Mouse (Mus musculus): ENCODE measurements around the gene Gjc2.

Gene Gjc2

DNA sequence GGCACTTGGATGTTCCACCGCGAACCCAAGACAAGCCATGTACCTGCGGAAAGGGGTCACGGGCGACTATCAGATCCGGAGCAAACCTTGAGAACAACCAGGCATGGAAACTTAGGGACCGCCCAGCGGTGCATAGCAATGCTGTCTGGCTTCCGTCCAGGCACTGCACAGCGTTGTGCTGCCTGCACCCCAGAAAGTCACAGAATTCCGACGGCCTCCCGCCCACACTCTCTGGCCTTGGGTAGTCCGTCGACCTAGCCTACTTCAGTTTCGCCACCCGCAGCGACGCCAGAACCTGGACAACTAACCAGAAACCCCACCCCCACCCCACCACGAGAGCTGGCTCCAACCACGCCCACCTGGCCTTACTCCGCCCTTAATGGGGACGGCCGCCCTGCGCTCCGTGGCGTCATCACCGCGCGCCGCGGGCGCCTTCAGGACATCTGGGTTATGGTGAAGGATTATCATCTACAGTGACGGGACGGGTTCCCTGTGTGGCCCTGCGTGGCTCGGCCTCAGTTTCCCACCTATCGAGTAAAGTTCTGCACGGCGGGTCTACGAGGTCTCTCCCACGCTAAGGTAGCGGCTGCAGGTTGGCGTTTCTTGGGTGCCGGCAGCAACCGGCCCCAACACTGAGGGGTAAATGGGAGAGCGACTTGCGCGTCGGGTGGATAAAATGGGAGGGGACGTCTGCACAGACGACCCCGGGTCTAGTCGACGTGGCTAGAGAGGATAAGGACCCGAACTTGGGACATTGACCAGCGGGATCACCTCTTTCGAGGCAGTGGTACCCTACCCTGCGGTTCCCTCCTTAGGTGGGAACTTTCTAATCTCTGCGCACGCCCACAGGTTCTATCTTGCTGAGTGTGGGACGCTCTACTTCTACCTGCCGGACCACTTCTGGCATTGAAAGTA, 19.3 kb upstream of the Gjc2 start, which contains the start of gene Mrpl55:
TSS of gene Mrpl55 (plus strand) at position 406 of the 915 bp plus-strand sequence.
- peak; percentile 95 for DNase-seq

DNA sequence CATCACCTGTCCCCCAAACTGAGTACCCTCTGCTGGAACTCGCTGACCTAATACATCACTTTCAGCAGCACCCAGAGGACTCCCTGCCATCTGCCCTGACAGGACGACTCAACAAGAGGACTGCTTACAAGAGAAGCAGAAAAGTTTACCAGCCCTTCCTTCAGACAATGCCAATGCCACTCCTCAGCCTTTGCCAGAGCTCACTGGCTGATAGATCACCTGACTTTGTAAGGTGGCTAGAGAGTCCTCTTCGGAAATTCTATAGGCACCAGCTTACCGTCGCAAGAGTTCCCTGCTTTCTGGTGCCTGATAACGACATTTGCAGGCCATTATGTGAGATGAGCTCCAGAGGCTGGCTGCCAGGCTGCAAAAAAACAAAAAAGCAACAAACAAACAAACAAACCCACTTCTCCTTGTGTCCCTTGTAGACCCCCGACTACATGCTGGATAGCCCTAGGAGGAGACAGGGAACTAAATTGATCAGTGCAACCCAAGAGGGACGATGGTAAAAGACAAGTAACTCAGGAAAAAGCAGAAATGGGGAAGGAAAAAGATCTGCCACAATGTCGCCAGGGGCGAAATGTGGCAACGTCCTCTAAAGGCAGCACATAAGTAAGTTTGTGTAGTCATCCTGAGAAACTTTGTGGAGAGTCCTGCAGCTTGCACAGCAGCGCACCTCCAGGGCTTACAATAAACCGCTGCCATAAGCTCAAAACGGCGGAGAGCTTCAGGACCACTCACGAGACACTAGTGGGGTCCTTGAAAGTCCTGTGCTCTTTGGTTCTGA, 18.4 kb upstream of the Gjc2 start:
- no peak for DNase-seq

DNA sequence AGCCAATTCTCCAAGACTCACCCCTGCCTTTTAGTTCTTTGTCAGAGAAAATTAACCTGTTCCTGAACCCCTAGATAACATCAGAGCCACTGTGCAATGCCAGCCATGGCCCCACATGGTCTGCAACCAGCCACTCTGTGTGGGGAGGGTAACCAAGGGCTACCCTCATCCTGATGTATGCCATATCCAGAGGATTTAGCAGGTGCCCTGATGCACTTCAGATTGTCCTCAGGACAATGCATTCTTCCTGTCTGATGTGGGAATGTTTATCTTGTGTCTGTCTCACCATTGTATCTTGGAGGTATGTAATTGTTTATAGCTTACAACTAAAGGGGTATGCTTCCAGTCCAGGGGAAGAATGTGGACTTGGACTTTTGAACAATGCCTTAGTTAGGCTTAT, 13.2 kb upstream of the Gjc2 start:
- no peak for DNase-seq

DNA sequence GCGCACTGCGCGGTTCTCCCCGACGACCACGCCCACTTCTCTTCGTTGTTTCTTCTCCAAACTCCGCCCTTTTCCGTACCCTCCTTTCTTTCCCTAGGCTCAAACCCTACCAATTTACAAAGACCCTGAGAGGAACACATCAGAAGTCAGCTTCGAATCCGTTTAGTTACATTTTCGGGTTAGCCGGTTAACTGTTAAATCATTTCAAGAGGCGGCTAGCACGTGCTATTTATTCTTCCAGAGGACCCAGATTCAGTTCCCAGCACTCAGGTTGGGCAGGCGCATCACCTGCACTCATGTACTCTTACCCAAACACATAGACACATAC, 9.0 kb upstream of the Gjc2 start, which contains the start of gene Guk1:
TSS of gene Guk1 (minus strand) at position 154 of the 328 bp plus-strand sequence.
- no peak for DNase-seq

DNA sequence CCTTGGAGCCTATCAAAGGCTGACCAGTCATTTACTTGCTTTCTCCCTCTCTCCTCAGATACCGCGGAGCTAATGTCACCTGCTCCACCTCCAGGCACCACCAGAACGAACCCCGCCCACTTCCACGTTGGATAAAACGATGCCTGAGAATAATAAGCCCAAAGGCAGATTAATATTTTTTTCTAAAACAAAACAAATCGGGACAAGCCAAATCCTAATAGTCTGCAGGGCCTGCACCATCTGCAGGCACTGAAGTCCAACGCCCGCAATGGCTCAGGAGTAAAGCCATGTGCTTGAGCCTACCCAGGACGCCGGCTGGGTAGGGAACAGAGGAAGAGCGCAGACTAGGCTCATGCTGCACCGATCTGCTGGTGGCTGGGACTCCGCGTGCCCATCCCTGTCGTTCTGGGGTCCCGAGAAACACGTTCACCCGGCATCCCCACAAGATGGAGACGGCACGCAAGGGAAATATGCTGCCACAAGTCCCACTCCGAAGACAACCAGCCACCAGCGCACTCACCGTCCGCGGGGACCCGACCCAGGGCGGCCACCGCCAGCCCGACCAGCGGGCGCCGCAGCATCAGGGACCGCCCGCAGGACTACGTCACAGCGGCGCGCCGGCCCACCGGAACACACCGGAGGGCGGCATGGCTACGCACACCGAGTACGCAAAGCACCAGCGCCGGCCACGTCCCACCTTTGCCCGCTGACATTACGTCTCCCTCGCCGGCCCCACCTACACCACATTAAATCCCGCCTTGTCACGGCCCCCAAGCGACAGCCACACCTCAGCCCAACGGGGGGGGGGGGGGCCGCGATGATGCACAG, 8.4 kb upstream of the Gjc2 start:
- DNase-seq, result peak; percentile 91

DNA sequence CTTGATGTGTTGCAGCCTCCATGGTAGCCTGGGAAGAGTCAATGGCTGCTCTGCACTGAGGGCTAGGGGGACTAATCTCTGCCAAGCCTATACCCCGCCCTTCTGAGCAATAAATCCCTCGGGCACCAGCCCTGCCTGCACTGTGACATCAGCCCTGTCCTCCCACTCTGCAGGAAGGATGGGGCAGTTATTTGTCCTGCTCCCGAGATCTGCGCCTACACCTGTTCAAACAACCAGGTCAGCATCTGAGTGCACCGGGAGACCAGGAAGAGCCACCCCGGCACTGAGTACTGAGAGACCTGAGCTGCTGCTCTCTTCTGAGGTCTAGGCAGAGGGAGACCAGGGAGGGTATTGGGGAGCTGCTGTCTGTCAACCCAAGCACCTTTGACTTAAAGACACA, 4.7 kb upstream of the Gjc2 start:
- no peak for DNase-seq

DNA sequence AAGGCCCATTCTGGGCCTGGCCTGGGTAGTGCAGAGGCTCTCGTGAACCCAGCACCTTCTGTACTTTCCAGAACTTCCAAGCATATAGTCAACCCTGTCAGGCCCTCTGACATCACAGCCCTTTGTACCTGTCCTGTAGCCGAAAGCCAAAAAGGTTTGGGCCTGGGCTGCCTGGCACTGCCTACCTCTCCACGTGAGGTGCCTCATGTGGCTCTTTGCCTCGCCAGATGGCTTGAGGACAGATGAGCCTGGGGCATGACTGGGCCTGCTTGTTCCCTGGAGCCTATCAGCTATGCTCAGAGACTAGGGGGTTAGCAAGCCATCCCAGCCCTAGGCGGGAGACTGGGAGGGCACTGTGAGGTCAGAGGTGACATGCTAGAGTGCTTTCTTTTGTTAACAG, 2.5 kb upstream of the Gjc2 start:
- no peak for DNase-seq

DNA sequence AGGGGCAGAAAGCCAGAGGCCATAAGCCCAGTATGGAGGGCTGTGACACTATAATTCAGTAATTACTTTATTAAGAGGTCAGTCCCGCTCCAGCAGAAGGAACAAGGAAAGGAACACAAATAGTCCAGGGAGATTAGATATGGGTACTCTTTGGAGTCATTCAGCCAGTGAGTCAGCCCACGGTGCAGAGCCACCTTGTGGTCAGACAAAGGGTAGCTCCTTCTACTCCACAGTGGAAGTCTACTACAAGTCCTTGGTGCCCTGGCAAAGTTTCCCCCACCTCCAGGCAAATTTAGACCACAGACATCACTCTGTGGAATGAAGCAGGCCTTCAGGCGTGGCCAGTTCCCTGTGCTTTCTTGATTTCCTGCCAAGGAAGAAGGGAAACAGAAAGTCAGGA, 808 bp upstream of the Gjc2 start:
- peak; percentile 60 for DNase-seq

DNA sequence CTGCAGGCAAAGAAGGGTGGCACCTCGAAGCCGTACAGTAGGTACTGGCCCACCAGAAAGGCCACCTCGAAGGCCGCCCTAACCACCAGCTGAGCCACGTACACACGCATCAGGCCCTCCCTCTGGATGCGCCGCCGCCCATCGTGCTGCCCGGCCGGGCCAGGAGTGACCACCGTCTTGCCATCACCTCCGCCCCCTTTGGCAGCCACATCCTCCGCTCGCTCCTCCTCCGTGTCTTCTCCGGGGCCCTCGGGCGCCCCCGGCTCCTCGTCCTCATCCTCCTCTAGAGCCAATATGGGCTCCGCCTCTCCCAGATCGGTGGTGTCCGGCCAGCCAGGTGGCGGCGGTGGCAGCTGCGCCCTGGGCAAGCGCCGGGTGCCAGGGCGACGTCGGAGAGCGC, 6.1 kb downstream of the Gjc2 start:
- no peak for DNase-seq

DNA sequence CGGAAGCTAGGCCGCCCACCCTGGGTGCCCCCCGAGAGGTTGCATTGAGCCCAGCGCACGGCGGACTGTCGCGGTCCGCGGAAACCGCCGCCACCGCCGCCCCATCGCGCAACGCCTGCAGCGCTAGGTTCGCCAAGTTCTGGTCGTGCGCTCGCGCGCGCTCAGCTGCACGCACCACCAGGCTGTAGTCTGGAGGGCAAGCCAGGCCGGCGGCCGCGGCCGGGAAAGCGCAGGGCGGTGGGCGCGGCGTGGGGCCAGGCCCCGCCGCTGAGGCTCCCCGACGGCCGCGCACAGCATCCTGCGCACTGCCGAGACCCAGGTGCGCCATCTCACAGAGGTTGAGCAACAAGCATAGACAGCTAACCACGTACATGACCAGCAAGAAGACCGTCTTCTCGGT, 6.5 kb downstream of the Gjc2 start:
- no peak for DNase-seq

DNA sequence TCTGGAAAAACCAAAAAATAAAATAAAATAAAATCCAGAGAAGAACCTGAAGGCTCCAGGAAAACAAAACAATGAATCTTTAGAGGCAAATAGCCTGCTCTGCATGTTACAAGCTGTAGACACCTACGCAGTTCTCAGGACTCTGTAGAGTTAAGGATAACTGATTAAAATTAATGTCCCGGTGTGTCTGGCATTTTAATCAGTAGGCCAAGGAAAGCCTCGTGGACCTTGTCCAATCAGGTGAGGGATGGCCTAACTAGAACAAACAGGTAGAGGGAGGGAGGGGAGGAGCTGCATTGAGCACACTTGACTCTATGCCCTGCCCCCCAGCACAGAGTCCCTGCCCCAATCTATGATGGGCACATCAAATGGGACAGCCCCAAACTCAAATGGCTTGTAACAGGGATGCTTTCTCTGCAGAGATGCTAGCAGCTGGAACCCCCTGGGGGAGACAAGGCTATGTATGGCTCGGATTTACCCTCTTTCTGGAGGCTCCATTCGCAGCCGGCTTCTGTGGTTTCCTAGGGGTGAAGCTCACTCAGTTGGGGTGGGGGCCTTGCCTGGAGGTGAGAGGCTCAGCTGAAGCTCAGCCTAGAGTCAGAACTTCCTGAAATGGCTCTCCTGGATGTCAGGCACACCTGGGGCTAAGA, 8.7 kb downstream of the Gjc2 start:
- DNase-seq, result peak; percentile 21

DNA sequence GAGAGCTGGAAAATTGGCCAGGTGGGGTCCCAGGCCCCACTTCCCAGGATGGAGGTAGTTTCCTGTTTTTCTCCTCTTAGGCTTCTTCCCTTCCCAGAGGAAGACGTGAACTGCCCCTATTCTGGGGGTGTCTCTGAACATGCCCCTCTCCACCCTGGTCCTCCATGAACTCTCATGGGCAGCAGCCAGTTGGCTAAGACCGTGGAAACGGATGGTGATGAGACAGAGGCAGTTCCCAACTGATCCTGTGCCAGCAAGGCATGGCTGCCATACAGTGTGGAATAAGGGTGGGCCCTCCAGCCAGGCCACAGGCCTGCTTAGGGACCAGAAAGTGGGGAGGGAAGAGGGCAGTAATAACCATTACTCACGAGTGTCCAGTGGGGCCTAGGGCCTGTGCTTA, 12.5 kb downstream of the Gjc2 start:
- no peak for DNase-seq

DNA sequence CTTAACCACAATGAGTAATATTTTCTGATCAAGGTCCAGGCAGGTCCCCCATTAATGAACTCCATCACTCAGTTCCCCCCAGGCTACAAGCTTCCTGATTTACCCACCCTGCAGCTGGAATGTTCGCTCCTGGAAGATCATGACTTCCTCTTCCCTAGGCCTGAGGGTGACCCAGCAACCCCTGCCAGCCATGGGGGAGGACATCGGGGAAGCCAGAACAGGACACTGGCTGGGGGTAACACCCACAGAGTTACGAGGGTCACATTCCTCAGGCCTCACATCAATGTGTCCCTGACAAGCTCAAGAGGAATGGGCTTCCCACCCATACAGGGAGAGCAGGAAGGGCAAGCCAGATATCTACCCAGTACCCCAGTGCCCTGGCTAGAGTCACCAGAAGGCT, 13.2 kb downstream of the Gjc2 start:
- DNase-seq, result no peak

DNA sequence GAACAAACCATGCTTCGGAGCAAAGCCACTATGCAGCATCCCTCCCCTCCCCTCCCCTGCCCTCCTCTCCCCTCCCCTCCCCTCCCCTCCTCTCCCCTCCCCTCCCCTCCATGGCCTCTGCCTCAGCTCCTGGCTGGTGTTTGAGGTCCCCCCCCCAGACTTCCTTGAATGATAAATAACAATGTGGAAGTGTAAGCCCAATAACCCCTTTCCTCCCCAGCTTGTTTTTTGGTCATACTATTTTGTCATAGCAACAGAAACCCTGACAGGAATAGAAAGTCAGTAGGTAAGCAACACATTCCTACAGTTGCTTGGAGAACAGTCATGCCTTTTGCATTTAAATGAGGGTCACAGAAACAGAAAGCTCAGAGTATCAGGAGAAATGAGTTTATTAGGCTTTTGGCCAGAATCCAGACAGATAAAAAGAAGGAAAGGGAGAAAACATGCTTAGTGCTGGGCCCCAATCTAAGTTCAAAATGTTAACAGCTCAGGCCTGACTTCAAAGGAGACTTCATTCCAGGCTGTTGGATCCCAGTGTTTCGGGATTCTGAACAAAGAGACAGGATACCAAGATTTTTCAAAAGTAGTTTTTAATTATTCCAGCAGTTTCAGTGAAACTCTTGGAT, 17.3 kb downstream of the Gjc2 start:
- DNase-seq, result no peak

DNA sequence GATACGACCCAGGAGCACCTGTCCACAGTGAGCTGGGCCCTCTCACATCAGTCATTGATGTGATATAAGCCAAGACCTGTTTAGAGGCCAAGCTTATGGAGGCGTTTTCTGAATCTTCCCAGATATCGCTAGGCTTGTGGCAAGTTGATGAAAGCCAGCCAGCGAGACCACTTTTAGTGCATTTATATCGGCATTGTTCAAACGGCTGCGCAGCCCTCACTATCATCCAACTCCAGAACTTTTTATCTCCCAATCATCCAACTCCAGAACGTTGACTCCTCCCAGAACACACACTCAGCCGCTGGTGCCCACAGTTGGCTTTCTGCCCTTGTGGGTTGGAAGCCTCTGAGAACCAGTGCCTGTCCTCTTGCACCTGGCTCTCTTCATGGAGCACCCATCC, 18.6 kb downstream of the Gjc2 start:
- DNase-seq, result no peak

DNA sequence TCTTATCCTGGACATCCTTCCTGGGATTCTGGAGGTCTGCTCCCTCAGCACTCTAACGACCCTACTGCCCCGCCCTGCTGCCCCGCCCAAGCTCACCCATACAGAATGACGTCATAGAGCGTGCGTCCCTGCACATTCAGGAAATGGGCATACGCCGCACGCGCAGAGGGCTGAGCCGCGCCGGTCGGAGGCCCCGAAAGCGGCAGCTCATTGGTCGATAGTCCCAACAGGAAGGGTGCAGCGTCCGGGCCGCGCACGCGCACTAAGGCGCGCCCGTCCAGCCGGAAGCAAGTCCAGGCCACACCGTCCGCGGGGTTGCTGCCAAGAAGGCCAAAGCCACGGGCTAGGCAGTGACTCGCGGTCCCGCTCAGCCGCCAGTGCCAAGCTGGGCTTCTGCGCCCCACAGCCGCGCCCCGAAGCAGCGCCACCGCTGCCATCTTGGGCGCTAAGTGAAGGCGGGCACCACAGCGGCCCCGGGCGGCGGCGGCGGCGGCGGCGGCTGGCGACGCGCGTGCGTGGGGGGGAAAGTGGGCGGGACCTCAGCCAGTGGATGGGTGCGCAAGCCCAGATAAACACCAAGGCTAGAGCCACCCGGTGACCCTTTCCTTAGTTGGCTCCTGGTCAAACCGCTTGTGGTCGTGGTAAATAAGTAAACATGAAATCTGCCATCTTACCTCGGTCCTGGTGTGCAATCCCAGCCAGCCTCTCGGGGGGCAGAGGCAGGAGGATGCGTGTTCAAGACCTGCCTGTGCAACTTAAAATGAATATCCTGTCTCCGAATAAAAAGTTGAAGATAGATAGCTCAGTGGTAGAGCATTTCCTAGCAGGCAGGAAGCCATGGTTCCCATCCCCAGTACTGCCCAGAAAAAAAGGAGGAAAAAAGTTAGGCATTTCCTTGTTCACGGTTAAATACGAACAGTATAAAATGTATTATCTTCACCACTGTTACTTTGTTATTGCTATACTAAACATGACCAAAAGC, 19.5 kb downstream of the Gjc2 start, which contains the start of gene Iba57:
TSS of gene Iba57 (minus strand) at position 485 of the 982 bp plus-strand sequence.
- peak; percentile 97 for DNase-seq

DNA sequence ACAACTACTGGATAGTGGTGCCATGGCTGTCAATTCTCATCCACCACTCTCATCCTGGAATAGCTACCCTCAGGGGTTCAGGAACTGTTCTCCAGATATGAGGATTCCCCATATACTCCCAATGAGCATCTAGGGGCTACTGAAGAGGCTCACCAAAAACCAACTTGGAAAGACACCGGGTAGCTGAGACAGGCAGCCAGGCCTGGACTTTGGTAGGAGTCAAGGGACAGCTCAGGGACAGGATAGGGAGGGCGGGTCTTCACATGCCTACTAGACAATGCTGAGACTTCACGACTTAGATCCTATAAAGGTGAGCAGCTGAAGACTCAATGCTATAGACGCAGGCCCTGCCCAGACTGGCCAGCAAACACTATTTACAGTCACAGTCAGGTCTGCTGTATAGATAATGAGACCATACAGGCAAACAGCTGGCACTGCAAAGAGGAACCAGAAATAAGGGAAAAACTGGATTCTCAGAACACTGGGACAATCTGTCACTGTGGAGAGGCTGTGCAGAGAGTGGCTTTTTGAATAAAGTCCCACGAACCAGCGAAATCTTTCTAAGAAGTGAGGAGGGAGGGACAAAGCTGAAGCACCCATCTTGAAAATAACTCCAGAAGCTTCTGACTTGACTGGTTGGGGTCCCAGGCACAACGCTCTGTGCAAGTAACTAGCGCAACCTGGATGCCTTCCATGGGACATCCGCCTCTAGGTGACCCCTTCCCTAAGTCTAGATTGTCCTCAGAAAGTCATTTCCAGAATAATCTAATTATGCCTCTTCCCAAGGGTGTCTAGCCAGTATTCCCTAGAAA, 20.4 kb downstream of the Gjc2 start:
- no peak for DNase-seq

DNA sequence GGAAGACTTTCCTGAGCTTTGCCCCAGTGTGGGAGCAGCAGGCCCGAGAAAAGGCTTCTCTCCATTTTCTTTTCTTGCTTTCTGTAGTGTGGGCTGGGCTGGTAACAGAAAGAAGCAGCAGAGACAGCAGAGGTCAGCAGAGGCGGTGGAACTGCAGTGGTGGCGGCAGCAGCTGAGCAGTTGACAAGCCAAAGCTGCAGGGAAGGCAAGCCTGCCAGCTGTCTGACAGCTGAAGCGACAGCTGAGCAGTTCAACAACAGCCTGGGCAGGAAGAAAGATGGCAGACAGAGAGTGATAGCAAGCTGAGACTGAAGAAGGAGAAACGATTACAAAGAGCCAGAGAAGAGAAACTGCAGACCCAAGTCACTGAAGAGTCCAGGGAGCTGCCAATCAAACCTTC, 21.6 kb downstream of the Gjc2 start:
- DNase-seq, result no peak

DNA sequence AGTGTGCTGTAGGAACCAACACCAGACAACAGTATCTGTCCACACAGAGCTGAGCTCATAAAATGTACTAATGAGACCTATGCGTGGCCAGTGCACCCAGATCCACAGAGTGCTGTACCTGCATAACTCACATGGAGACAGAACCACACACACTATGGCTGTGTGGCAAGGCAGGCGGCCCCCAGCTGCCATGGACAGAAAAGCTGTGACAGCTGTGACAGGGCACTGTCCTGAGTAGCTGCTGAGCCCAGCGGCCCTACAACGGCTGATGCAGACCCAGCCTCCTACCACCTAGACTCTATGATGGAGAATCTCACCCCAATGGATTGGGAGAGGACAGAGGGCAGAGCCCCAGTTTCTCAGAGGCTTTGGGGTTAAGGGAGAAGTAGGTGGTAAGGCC, 23.5 kb downstream of the Gjc2 start:
- DNase-seq, result no peak

DNA sequence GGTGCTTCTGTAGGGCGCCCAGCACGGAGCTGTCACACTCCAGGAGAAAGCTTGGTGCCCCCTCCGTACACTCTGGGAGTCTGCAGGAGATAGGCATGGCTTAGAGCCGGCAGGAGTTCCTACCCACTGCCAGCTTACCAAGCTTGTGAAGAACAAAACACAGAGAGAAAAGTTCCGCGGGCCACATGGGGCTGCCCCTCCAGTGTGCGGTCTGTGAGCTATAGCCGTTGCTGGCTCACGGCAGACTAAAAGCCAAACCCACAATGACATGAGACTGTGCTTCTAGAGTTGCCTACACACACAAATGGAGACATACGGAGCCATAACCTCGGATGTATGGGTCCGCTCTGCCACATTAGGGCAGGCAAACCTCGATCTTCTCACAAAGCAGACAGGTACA, 23.9 kb downstream of the Gjc2 start:
- DNase-seq, result no peak
